Mouse (Mus musculus): ENCODE results near the gene Paqr7. TPM values are rescaled to one million over a fixed set of nuclear protein-coding genes. Genes with fewer than 3 reads are reported as not detected.

Gene Paqr7
- polyA plus RNA-seq, 1 experiment, result not detected

- Histone ChIP-seq H3K27me3 (ENCODE audit: control insufficient read depth) (peaks cover 30% of the 10 kb centered on the region), H3K4me1 (ENCODE audit: control insufficient read depth) (peaks cover 10% of the 10 kb centered on the region), H3K9me3 (ENCODE audit: control insufficient read depth, low read length) (peaks cover 7% of the 10 kb centered on the region; the same call in 1 of the 2 replicates), H3K4me3 (replicated peaks) (no peak overlapping the region), H3K36me3 (ENCODE audit: control insufficient read depth) (no peaks in the 10 kb centered on the region)
- TF ChIP-seq TAL1 (IDR thresholded peaks at IDR 0.05; ENCODE audit: low read length) (no peak), GATA1 (IDR thresholded peaks at IDR 0.05; ENCODE audit: low read length) (no peak)
Measured at GRCm38 (mm10) chr4:134458856-134459255, 37.6 kb upstream of the Paqr7 start.

- peaks cover 10% of the 10 kb centered on the region for H3K4me1 ChIP-seq (ENCODE audit: control insufficient read depth)
- peaks cover 5% of the 10 kb centered on the region; the same call in 1 of the 2 replicates for H3K9me3 ChIP-seq (ENCODE audit: control insufficient read depth, low read length)
- H3K27me3 ChIP-seq (ENCODE audit: control insufficient read depth), result peaks cover 16% of the 10 kb centered on the region
- TF ChIP-seq TAL1 (IDR thresholded peaks at IDR 0.05; ENCODE audit: low read length) (no peak), GATA1 (IDR thresholded peaks at IDR 0.05; ENCODE audit: low read length) (no peak)
- H3K36me3 ChIP-seq (ENCODE audit: control insufficient read depth), result no peaks in the 10 kb centered on the region
- no peak overlapping the region for H3K4me3 ChIP-seq (replicated peaks)
Measured at GRCm38 (mm10) chr4:134460277-134460676, 36.2 kb upstream of the Paqr7 start.

GRCm38 (mm10) chr4:134461252-134461651 lies 35.2 kb upstream of the Paqr7 start:
- Histone ChIP-seq H3K4me1 (ENCODE audit: control insufficient read depth) (peaks cover 10% of the 10 kb centered on the region), H3K36me3 (ENCODE audit: control insufficient read depth) (no peaks in the 10 kb centered on the region), H3K27me3 (ENCODE audit: control insufficient read depth) (peaks cover 15% of the 10 kb centered on the region), H3K9me3 (ENCODE audit: control insufficient read depth, low read length) (peaks cover 5% of the 10 kb centered on the region; the same call in 1 of the 2 replicates), H3K4me3 (replicated peaks) (no peak overlapping the region)
- no peak for TF ChIP-seq TAL1 (IDR thresholded peaks at IDR 0.05; ENCODE audit: low read length)
- no peak for TF ChIP-seq GATA1 (IDR thresholded peaks at IDR 0.05; ENCODE audit: low read length)

GRCm38 (mm10) chr4:134465789-134466188 lies 30.7 kb upstream of the Paqr7 start:
- H3K36me3 ChIP-seq (ENCODE audit: control insufficient read depth), result peaks cover 11% of the 10 kb centered on the region
- H3K4me3 ChIP-seq (replicated peaks), result no peak overlapping the region
- H3K27me3 ChIP-seq (ENCODE audit: control insufficient read depth), result peaks cover 24% of the 10 kb centered on the region
- peaks cover 5% of the 10 kb centered on the region; the same call in 1 of the 2 replicates for H3K9me3 ChIP-seq (ENCODE audit: control insufficient read depth, low read length)
- TF ChIP-seq GATA1 (IDR thresholded peaks at IDR 0.05; ENCODE audit: low read length) (no peak), TAL1 (IDR thresholded peaks at IDR 0.05; ENCODE audit: low read length) (no peak)
- peaks cover 32% of the 10 kb centered on the region for H3K4me1 ChIP-seq (ENCODE audit: control insufficient read depth)

GRCm38 (mm10) chr4:134466381-134467262 lies 29.9 kb upstream of the Paqr7 start:
- Histone ChIP-seq H3K4me3 (replicated peaks) (no peak overlapping the region), H3K36me3 (ENCODE audit: control insufficient read depth) (peaks cover 19% of the 10 kb centered on the region), H3K9me3 (ENCODE audit: control insufficient read depth, low read length) (peaks cover 5% of the 10 kb centered on the region; the same call in 1 of the 2 replicates), H3K4me1 (ENCODE audit: control insufficient read depth) (peaks cover 33% of the 10 kb centered on the region), H3K27me3 (ENCODE audit: control insufficient read depth) (peaks cover 24% of the 10 kb centered on the region)
- no peak for TF ChIP-seq GATA1 (IDR thresholded peaks at IDR 0.05; ENCODE audit: low read length)
- no peak for TF ChIP-seq TAL1 (IDR thresholded peaks at IDR 0.05; ENCODE audit: low read length)

- Histone ChIP-seq H3K9me3 (ENCODE audit: control insufficient read depth, low read length) (peaks cover 5% of the 10 kb centered on the region; the same call in 1 of the 2 replicates), H3K27me3 (ENCODE audit: control insufficient read depth) (peaks cover 24% of the 10 kb centered on the region), H3K36me3 (ENCODE audit: control insufficient read depth) (peaks cover 29% of the 10 kb centered on the region), H3K4me1 (ENCODE audit: control insufficient read depth) (peaks cover 35% of the 10 kb centered on the region), H3K4me3 (replicated peaks) (peak overlapping the region; percentile 95)
- TF ChIP-seq GATA1 (IDR thresholded peaks at IDR 0.05; ENCODE audit: low read length), result no peak
- no peak for TF ChIP-seq TAL1 (IDR thresholded peaks at IDR 0.05; ENCODE audit: low read length)
Measured at GRCm38 (mm10) chr4:134467435-134468214, 28.9 kb upstream of the Paqr7 start.

- Histone ChIP-seq H3K36me3 (ENCODE audit: control insufficient read depth) (peaks cover 35% of the 10 kb centered on the region), H3K9me3 (ENCODE audit: control insufficient read depth, low read length) (peaks cover 4% of the 10 kb centered on the region; the same call in 1 of the 2 replicates), H3K27me3 (ENCODE audit: control insufficient read depth) (peaks cover 24% of the 10 kb centered on the region), H3K4me1 (ENCODE audit: control insufficient read depth) (peaks cover 35% of the 10 kb centered on the region), H3K4me3 (replicated peaks) (peak within 1 kb of the TSS; percentile 95)
- no peak for TF ChIP-seq TAL1 (IDR thresholded peaks at IDR 0.05; ENCODE audit: low read length)
Measured at GRCm38 (mm10) chr4:134468215-134468575, 28.3 kb upstream of the Paqr7 start, which contains the start of gene Stmn1. TSS of gene Stmn1 (plus strand) at chr4:134468320.

- TF ChIP-seq TAL1 (IDR thresholded peaks at IDR 0.05; ENCODE audit: low read length), result no peak
- TF ChIP-seq GATA1 (IDR thresholded peaks at IDR 0.05; ENCODE audit: low read length), result no peak
- H3K27me3 ChIP-seq (ENCODE audit: control insufficient read depth), result peaks cover 24% of the 10 kb centered on the region
- peaks cover 37% of the 10 kb centered on the region for H3K36me3 ChIP-seq (ENCODE audit: control insufficient read depth)
- H3K4me1 ChIP-seq (ENCODE audit: control insufficient read depth), result peaks cover 35% of the 10 kb centered on the region
- H3K4me3 ChIP-seq (replicated peaks), result peak overlapping the region; percentile 95
- no peaks in the 10 kb centered on the region for H3K9me3 ChIP-seq (ENCODE audit: control insufficient read depth, low read length)
Measured at GRCm38 (mm10) chr4:134468578-134469266, 27.8 kb upstream of the Paqr7 start.

Data from erythroblast, embryonic 14.5 days (primary cell).